Mouse (Mus musculus) G1E (cell line): ENCODE results near the gene Gm8994.

Experiments used
- CTCF ChIP-seq: IDR thresholded peaks from 2 replicates; pipeline ENCODE4 v1.5.1; 2012; ENCODE audit warnings: low read depth, low read length, inconsistent platforms, mixed read lengths
- GATA1 ChIP-seq: IDR thresholded peaks from 2 replicates; pipeline ENCODE4 v1.6.1; 2012; ENCODE audit warnings: borderline replicate concordance, low read length, inconsistent platforms, mixed read lengths
- GATA2 ChIP-seq: IDR thresholded peaks from 2 replicates; pipeline ENCODE4 v1.6.1; 2012; ENCODE audit warnings: low read depth, low read length, inconsistent platforms, borderline replicate concordance
- POLR2AphosphoS5 ChIP-seq: IDR thresholded peaks from 2 replicates; pipeline ENCODE4 v1.6.1; 2012; ENCODE audit warnings: low read depth, low read length, inconsistent platforms; ENCODE audit not compliant: insufficient replicate concordance
- TAL1 ChIP-seq: conservative IDR thresholded peaks from 2 replicates; pipeline ENCODE4 v1.6.1; 2012; ENCODE audit warnings: low read depth, low read length, inconsistent platforms, mixed read lengths

GRCm38 (mm10) chr6:136345034-136345433 is 17.7 kb downstream of the Gm8994 start:
- TF ChIP-seq CTCF (no peak), TAL1 (no peak), GATA1 (no peak), GATA2 (no peak), POLR2AphosphoS5 (no peak)
